Mouse (Mus musculus): Measurements from ENCODE around the gene Fis1. TPM values are rescaled to one million over a fixed set of nuclear protein-coding genes. Genes with fewer than 3 reads are reported as not detected.

Fis1 gene
- total and polyA plus RNA-seq, 2 experiments from 2014 or later: 195 to 416 TPM

DNA sequence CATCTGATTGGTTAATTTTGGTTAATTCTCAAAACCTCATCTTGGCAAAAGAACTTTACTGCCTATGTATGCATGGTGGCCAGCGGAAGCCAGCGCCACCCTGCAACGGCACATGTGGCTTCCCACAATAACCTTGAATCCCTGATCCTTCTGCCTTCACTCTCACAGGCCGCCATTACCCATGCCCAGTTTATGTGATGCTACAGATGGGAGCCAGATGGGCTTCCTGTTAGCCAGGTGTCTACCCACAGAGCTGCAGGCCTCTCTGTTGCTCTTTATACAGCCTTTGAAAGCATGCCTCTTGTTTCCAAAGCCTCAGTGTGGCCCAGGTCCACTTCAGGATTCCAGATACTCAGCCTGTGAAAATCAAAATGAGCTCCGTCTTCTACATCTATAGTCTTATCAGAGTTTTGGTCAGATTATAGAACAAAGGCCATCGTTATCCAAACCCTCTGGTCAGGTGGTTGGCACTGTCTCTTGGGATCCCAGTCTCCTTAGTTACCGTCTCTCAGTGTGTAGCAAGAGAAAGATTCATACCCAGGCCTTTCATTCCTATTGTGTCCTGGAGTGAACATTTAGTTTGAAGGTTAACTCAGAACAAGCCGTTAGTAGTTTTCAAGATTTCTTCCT lies 35.3 kb upstream of the Fis1 start:
- Histone ChIP-seq H3K4me2 (ENCODE audit: low read depth, low read length) (no peak overlapping the region), H3K4me1 (ENCODE audit: insufficient read depth, low read length) (no peaks in the 10 kb centered on the region), H3K36me3 (ENCODE audit: insufficient read depth, low read length) (peaks cover 10% of the 10 kb centered on the region), H3K9ac (replicated peaks; ENCODE audit: low read length) (no peak overlapping the region), H3K9me3 (ENCODE audit: low read length) (no peaks in the 10 kb centered on the region), H3K27me3 (ENCODE audit: insufficient read depth, low read length) (no peaks in the 10 kb centered on the region), H3K27ac (no peak overlapping the region), H3K4me3 (ENCODE audit: low read length) (no peak overlapping the region)
- ATAC-seq (no peak), DNase-seq (ENCODE audit: low spot score) (no peak)
- TF ChIP-seq CTCF (IDR thresholded peaks at IDR 0.05; ENCODE audit: low read depth): no peak
- 93% methylated on average over 8 of the region's 8 CpGs for WGBS

DNA sequence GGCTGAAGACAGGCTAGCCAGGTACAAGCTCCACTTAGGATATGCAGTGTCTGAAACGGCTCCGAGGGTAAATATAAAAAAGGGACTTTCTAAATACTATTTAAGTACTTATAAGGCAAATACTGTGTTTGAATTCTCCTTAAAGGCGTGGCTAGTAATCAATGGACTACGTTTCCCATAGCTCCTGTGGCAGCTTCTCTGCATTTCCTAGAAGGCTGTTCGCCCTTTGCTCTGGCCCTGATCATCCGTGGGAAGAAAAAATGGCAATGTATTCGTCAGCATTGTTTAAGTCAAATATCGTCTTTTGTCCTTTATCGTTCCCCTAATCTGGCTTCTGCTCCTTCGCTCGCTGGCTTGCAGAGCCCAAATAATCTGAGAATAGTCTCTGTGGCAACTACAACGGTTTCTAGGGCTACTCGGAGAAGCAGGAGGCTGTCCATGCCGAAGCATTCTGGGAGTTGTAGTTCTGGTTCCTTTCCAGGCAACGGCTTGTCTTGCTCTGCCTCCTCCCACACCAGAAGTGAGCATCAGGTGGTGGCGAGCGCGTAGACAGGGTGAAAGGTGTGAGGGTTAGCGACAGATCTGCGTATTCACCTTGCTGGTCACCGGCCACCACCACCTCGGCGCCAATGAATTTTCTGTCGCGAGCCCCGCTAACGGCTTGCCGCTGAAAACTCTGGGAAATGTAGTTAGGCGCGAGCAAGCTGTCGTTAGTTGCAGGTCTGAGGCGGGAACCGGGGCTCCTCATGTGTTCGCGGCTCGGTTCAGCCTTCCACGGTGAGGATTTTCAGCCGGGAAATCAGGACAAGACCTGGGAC lies 34.2 kb upstream of the Fis1 start:
- ATAC-seq (peak; percentile 91), DNase-seq (ENCODE audit: low spot score) (peak; percentile 93)
- Histone ChIP-seq H3K36me3 (ENCODE audit: insufficient read depth, low read length) (no peaks in the 10 kb centered on the region), H3K27me3 (ENCODE audit: insufficient read depth, low read length) (no peaks in the 10 kb centered on the region), H3K9ac (replicated peaks; ENCODE audit: low read length) (peak overlapping the region; percentile 58), H3K9me3 (ENCODE audit: low read length) (no peaks in the 10 kb centered on the region), H3K4me2 (ENCODE audit: low read depth, low read length) (peak overlapping the region; percentile 82), H3K4me3 (ENCODE audit: low read length) (peak overlapping the region; percentile 62), H3K4me1 (ENCODE audit: insufficient read depth, low read length) (no peaks in the 10 kb centered on the region), H3K27ac (peak overlapping the region; percentile 73)
- TF ChIP-seq CTCF (IDR thresholded peaks at IDR 0.05; ENCODE audit: low read depth): no peak
- 4% methylated on average over 38 of the region's 38 CpGs for WGBS

DNA sequence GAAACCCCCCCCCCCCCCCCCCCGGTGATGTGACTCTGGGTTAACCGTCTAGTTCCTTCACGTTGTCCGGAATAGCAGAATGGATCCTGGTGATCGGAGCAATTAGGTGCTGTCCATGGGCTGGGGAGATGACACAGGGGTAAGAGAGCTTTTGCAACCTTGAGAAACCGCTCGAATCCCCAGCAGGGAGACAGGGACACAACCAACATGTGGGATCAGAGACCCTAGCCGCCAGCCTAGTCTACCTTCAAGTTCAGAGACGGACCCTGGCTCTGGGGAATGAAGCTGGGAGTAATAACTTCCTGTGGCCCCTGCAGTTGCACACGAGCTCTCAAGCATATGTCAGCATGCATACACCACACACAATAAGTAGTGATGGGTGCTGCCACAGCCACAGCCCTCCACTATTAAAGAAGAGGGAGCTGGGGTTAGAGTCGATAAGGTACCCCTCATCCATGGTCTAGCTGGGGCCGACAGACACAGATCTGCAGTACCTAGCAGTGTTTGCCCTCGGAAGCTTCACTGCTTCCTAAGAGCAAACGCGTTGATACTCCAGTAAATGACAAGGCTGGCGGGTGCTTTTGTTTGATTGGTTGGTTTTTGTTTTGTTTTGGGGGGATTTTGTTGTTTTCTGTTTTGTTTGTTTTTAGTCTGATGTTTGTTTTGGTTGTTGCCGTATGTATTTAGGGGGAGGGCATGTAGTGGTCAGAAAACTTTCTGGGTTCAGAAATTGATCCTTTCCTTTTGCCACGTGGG lies 33.4 kb upstream of the Fis1 start:
- no peaks in the 10 kb centered on the region for H3K4me1 ChIP-seq (ENCODE audit: insufficient read depth, low read length)
- H3K4me2 ChIP-seq (ENCODE audit: low read depth, low read length): peak overlapping the region; percentile 82
- peak overlapping the region; percentile 58 for H3K9ac ChIP-seq (replicated peaks; ENCODE audit: low read length)
- peak overlapping the region; percentile 73 for H3K27ac ChIP-seq
- no peak for DNase-seq (ENCODE audit: low spot score)
- no peaks in the 10 kb centered on the region for H3K9me3 ChIP-seq (ENCODE audit: low read length)
- H3K36me3 ChIP-seq (ENCODE audit: insufficient read depth, low read length): no peaks in the 10 kb centered on the region
- no peaks in the 10 kb centered on the region for H3K27me3 ChIP-seq (ENCODE audit: insufficient read depth, low read length)
- TF ChIP-seq CTCF (IDR thresholded peaks at IDR 0.05; ENCODE audit: low read depth): no peak
- H3K4me3 ChIP-seq (ENCODE audit: low read length): peak overlapping the region; percentile 62
- ATAC-seq: peak; percentile 12; the same call in 1 of the 2 replicates
- 20% methylated on average over 17 of the region's 18 CpGs for WGBS

DNA sequence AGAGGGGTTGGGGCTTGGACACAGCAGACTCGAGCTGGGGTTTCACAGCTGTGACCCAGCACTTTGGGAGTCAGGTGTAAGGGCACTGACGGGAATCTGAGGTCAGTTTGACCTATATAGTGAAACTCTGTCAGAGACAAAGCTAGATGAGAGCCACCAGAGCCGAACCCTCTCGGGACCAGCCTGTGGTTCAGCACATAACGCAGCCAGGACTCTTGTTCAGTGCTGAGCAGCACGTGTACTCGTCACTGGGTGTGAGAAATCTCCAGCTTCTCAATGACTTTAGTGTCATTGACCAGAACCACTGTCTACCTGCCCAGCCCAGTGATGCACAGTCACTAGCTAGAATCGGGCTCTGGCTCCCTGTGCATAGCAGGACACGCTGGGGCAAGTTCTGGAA lies 30.2 kb upstream of the Fis1 start:
- no peak overlapping the region for H3K4me3 ChIP-seq (ENCODE audit: low read length)

DNA sequence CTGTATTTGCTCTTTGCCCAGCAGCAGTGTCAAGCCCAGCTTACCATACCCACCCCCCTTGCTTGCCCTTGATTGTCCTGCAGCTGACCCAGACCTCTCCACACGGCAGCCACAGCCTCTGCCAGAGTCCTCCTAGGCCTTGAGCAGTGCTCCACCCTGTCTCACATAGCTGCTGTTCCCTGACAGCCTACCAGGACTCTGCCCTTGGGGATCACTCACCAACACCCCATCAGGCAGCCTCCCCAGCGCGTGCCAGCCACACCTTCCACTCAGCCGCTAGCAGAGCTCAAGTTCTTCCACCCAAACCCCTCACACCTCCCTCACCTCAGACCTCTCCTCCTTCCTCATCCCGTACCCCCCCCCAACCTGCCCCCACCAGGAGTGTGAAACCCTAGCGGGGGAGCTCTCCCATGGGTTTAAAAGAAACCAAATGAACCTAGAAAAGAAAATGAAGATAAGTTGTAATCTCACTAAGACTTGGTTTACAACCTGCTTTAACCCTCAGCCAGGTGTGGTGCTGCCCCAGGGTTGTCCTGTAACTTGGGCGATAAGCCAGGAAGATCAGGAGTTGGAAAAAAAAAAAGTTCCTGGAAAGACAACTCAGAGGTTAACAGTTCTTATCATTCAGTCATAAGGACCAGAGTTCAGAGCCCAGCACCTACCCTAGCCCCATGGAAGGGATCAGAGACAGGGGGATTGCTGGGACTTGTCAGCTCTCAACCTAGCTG lies 29.2 kb upstream of the Fis1 start:
- DNase-seq (ENCODE audit: low spot score): no peak
- no peak overlapping the region for H3K9ac ChIP-seq (replicated peaks; ENCODE audit: low read length)
- H3K9me3 ChIP-seq (ENCODE audit: low read length): no peaks in the 10 kb centered on the region
- 74% methylated on average over 7 of the region's 7 CpGs for WGBS
- H3K4me2 ChIP-seq (ENCODE audit: low read depth, low read length): no peak overlapping the region
- no peak overlapping the region for H3K4me3 ChIP-seq (ENCODE audit: low read length)
- no peak for ATAC-seq
- TF ChIP-seq CTCF (IDR thresholded peaks at IDR 0.05; ENCODE audit: low read depth): no peak
- H3K36me3 ChIP-seq (ENCODE audit: insufficient read depth, low read length): no peaks in the 10 kb centered on the region
- H3K27ac ChIP-seq: no peak overlapping the region
- H3K27me3 ChIP-seq (ENCODE audit: insufficient read depth, low read length): no peaks in the 10 kb centered on the region
- H3K4me1 ChIP-seq (ENCODE audit: insufficient read depth, low read length): no peaks in the 10 kb centered on the region

More for the DNA sequence above, 30.2 kb upstream of the Fis1 start:
- Histone ChIP-seq H3K9ac (replicated peaks; ENCODE audit: low read length) (no peak overlapping the region), H3K36me3 (ENCODE audit: insufficient read depth, low read length) (no peaks in the 10 kb centered on the region), H3K4me1 (ENCODE audit: insufficient read depth, low read length) (no peaks in the 10 kb centered on the region), H3K27ac (no peak overlapping the region), H3K9me3 (ENCODE audit: low read length) (no peaks in the 10 kb centered on the region), H3K27me3 (ENCODE audit: insufficient read depth, low read length) (no peaks in the 10 kb centered on the region), H3K4me2 (ENCODE audit: low read depth, low read length) (no peak overlapping the region)
- no peak for ATAC-seq
- WGBS: 90% methylated on average over 9 of the region's 9 CpGs
- no peak for TF ChIP-seq CTCF (IDR thresholded peaks at IDR 0.05; ENCODE audit: low read depth)
- DNase-seq (ENCODE audit: low spot score): no peak

DNA sequence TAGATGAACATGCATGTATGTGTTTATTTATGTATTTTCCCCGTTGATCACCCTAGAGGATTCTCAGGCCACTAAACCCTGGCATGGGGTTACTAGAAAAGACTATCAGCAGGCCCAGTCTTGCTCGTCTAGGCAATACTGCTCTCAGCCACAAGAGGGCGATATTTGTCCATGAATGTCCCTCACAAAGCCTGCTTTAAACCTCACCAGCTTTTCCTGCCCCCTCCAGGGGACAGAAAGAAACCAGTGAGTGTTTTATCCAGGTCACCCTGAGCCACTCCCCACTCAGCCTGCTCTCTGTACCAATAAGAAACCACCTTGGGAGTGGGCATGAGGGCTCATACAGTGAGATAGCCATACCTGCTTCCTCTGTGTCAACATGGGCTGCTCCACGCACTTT lies 24.0 kb upstream of the Fis1 start:
- 21% methylated on average over 4 of the region's 4 CpGs for WGBS
- H3K36me3 ChIP-seq (ENCODE audit: insufficient read depth, low read length): no peaks in the 10 kb centered on the region
- ATAC-seq: peak; percentile 85
- H3K4me3 ChIP-seq (ENCODE audit: low read length): no peak overlapping the region
- H3K4me1 ChIP-seq (ENCODE audit: insufficient read depth, low read length): no peaks in the 10 kb centered on the region
- DNase-seq (ENCODE audit: low spot score): peak; percentile 94
- H3K9me3 ChIP-seq (ENCODE audit: low read length): no peaks in the 10 kb centered on the region
- H3K27me3 ChIP-seq (ENCODE audit: insufficient read depth, low read length): no peaks in the 10 kb centered on the region
- no peak overlapping the region for H3K9ac ChIP-seq (replicated peaks; ENCODE audit: low read length)
- TF ChIP-seq CTCF (IDR thresholded peaks at IDR 0.05; ENCODE audit: low read depth): peak; percentile 97
- peak overlapping the region; percentile 45; the same call in 1 of the 2 replicates for H3K27ac ChIP-seq
- no peak overlapping the region for H3K4me2 ChIP-seq (ENCODE audit: low read depth, low read length)
